Mouse (Mus musculus): ENCODE results near the gene Ptrh1. TPM values are rescaled to one million over a fixed set of nuclear protein-coding genes. Genes with fewer than 3 reads are reported as not detected.

Gene Ptrh1
- total and polyA plus RNA-seq, 3 experiments: 1.4 to 9.2 (median 4.6) TPM

DNA sequence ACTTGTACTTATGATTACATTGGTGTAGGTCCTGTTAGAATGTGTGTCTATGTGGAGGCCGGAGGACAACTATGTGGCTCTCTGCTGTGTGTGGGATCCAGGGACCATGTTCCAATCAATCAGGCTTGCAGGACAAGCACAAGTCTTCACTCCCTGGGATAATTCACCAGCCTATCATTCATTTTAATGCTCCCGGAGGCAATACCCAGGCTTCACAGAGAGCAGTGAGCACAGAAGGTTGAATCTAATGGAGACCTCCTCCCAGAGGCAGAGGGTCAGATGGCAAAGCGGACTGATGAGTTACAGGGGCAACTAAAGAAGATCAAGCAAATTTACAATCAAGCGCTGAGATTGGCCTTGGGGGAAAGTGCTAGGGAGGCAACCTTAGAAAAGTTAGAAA, 46.0 kb upstream of the Ptrh1 start (continued):
- TF ChIP-seq UBTF (IDR thresholded peaks at IDR 0.05; ENCODE audit: low read depth, low read length): no peak

DNA sequence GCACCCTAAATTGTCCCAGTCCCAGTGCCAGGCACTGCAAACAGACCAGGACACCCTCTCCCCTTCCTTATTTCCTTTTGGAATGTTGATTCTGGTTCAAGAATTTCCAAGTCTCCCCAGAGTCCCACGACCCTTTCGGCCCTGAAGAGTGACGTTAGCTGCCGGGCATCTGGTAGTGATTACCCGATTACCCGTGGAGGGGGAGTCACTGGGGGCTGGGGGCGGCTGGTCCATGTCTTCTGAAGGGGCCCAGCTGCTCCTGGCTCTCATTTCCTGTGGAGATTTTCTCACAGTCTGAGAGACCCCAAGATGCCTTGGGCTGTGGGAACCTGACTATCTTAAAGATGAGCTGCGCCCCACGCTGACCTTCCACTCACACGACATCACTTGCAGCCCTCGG, 44.7 kb upstream of the Ptrh1 start:
- Histone ChIP-seq H3K36me3 (replicated peaks in 1 of 2; ENCODE audit: control insufficient read depth in 1 of 2, insufficient read depth in 1 of 2, low read length in 1 of 2) (peaks cover 23 to 87% of the 10 kb centered on the region in 2 experiments), H3K4me2 (ENCODE audit: insufficient read depth, low read depth, poor library complexity, severe bottlenecking) (no peak overlapping the region), H3K4me1 (ENCODE audit: control insufficient read depth in 1 of 2, insufficient read depth in 2 of 2) (peaks cover 2 to 64% of the 10 kb centered on the region in 2 experiments; a peak in 3 of 4 replicates), H3K9me3 (replicated peaks; ENCODE audit: low read length) (no peaks in the 10 kb centered on the region), H3K79me2 (replicated peaks; ENCODE audit: control insufficient read depth, extremely low read depth, insufficient read depth, poor library complexity, severe bottlenecking) (no peaks in the 10 kb centered on the region), H3K27me3 (replicated peaks) (no peaks in the 10 kb centered on the region), H3K9ac (ENCODE audit: insufficient read depth, low read depth) (no peak overlapping the region), H3K4me3 (replicated peaks in 1 of 3; ENCODE audit: low read depth in 2 of 3, low read length in 2 of 3, poor library complexity in 1 of 3) (no peak overlapping the region), H3K27ac (ENCODE audit: insufficient read depth, low read depth) (no peak overlapping the region)
- in situ Hi-C loops (cut with MboI; ENCODE audit: low pct_ligation_motif_present, low pct_unique_long_range_greater_than_20kb, low sequenced_read_pairs) (no loop called here), dilution Hi-C loops (cut with MboI; ENCODE audit: extremely low pct_ligation_motif_present, extremely low pct_unique_long_range_greater_than_20kb, low sequenced_read_pairs) (no loop called here)
- no peak for DNase-seq (ENCODE audit: extremely low read depth)
- TF ChIP-seq CTCF (conservative IDR thresholded peaks at IDR 0.05 in 1 of 2, IDR thresholded peaks at IDR 0.05 in 1 of 2; ENCODE audit: low read depth in 2 of 2, low read length in 2 of 2) (no peak), KAT2A (IDR thresholded peaks at IDR 0.05; ENCODE audit: insufficient replicate concordance, low read length) (no peak), EP300 (IDR thresholded peaks at IDR 0.05; ENCODE audit: low read length) (no peak), NRF1 (IDR thresholded peaks at IDR 0.05; ENCODE audit: low read depth, low read length) (no peak), MYC (IDR thresholded peaks at IDR 0.05; ENCODE audit: low read depth, low read length) (no peak), MEF2A (IDR thresholded peaks at IDR 0.05; ENCODE audit: borderline replicate concordance, low read depth, low read length) (no peak), TCF12 (IDR thresholded peaks at IDR 0.05; ENCODE audit: low read depth, low read length) (no peak), GABPA (IDR thresholded peaks at IDR 0.05; ENCODE audit: insufficient replicate concordance, low read depth, low read length) (no peak), PAX5 (IDR thresholded peaks at IDR 0.05; ENCODE audit: low read length) (no peak), MAFK (IDR thresholded peaks at IDR 0.05; ENCODE audit: insufficient replicate concordance, low read length) (no peak), MXI1 (IDR thresholded peaks at IDR 0.05; ENCODE audit: low read depth, low read length) (no peak), BHLHE40 (IDR thresholded peaks at IDR 0.05; ENCODE audit: low read depth, low read length) (no peak), POLR2AphosphoS2 (IDR thresholded peaks at IDR 0.05; ENCODE audit: low read depth, low read length) (no peak), ZNF384 (IDR thresholded peaks at IDR 0.05; ENCODE audit: low read depth, low read length) (no peak), ELF1 (IDR thresholded peaks at IDR 0.05; ENCODE audit: low read depth, low read length) (no peak)

DNA sequence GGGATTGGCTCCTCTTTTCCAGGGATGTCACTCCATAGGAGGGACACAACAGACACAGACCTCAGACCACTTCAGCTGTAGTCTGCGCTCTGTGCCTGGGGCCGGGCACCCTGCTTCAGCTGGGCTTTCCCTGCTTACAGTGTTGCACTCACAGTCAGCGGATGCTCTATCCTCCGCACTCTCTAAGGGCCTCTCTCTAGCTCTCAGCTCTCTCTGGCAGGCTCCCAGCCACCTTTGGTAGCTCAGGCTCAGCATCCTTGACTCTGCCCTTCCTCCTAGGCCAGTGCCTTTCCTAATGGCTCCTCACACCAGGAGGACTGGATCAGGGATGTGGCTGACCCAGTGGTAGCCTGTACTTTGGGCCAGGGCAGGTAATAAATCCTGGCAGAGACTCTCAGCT, 43.7 kb upstream of the Ptrh1 start:
- Histone ChIP-seq H3K9me3 (replicated peaks; ENCODE audit: low read length) (no peaks in the 10 kb centered on the region), H3K4me2 (ENCODE audit: insufficient read depth, low read depth, poor library complexity, severe bottlenecking) (no peak overlapping the region), H3K79me2 (replicated peaks; ENCODE audit: control insufficient read depth, extremely low read depth, insufficient read depth, poor library complexity, severe bottlenecking) (no peaks in the 10 kb centered on the region), H3K4me3 (replicated peaks in 1 of 3; ENCODE audit: low read depth in 2 of 3, low read length in 2 of 3, poor library complexity in 1 of 3) (no peak overlapping the region), H3K4me1 (ENCODE audit: control insufficient read depth in 1 of 2, insufficient read depth in 2 of 2) (peaks cover 7 to 66% of the 10 kb centered on the region in 2 experiments; a peak in 3 of 4 replicates), H3K27ac (ENCODE audit: insufficient read depth, low read depth) (no peak overlapping the region), H3K36me3 (replicated peaks in 1 of 2; ENCODE audit: control insufficient read depth in 1 of 2, insufficient read depth in 1 of 2, low read length in 1 of 2) (peaks cover 19 to 88% of the 10 kb centered on the region in 2 experiments), H3K27me3 (replicated peaks) (no peaks in the 10 kb centered on the region), H3K9ac (ENCODE audit: insufficient read depth, low read depth) (no peak overlapping the region)
- no peak for DNase-seq (ENCODE audit: extremely low read depth)
- in situ Hi-C loops (cut with MboI; ENCODE audit: low pct_ligation_motif_present, low pct_unique_long_range_greater_than_20kb, low sequenced_read_pairs): no loop called here
- dilution Hi-C loops (cut with MboI; ENCODE audit: extremely low pct_ligation_motif_present, extremely low pct_unique_long_range_greater_than_20kb, low sequenced_read_pairs): no loop called here
- TF ChIP-seq SMC3 (IDR thresholded peaks at IDR 0.05; ENCODE audit: low read depth, low read length): no peak
- TF ChIP-seq GABPA (IDR thresholded peaks at IDR 0.05; ENCODE audit: insufficient replicate concordance, low read depth, low read length): no peak
- TF ChIP-seq POLR2A (IDR thresholded peaks at IDR 0.05; ENCODE audit: low read depth, low read length): no peak
- TF ChIP-seq ZNF384 (IDR thresholded peaks at IDR 0.05; ENCODE audit: low read depth, low read length): no peak
- TF ChIP-seq MXI1 (IDR thresholded peaks at IDR 0.05; ENCODE audit: low read depth, low read length): no peak
- no peak for TF ChIP-seq TBP (conservative IDR thresholded peaks at IDR 0.05; ENCODE audit: low read depth, low read length)
- TF ChIP-seq MEF2A (IDR thresholded peaks at IDR 0.05; ENCODE audit: borderline replicate concordance, low read depth, low read length): no peak
- TF ChIP-seq MAX (IDR thresholded peaks at IDR 0.05; ENCODE audit: low read length): no peak
- TF ChIP-seq MAFK (IDR thresholded peaks at IDR 0.05; ENCODE audit: insufficient replicate concordance, low read length): no peak
- no peak for TF ChIP-seq CHD1 (IDR thresholded peaks at IDR 0.05; ENCODE audit: low read depth, low read length)
- no peak for TF ChIP-seq USF2 (conservative IDR thresholded peaks at IDR 0.05; ENCODE audit: low read depth, low read length)
- no peak for TF ChIP-seq ZKSCAN1 (IDR thresholded peaks at IDR 0.05; ENCODE audit: borderline replicate concordance, low read depth, low read length)
- TF ChIP-seq ELF1 (IDR thresholded peaks at IDR 0.05; ENCODE audit: low read depth, low read length): no peak
- TF ChIP-seq UBTF (IDR thresholded peaks at IDR 0.05; ENCODE audit: low read depth, low read length): no peak
- TF ChIP-seq MYC (IDR thresholded peaks at IDR 0.05; ENCODE audit: low read depth, low read length): no peak
- TF ChIP-seq EP300 (IDR thresholded peaks at IDR 0.05; ENCODE audit: low read length): no peak
- TF ChIP-seq JUN (IDR thresholded peaks at IDR 0.05; ENCODE audit: insufficient read depth, low read depth, low read length): no peak
- no peak for TF ChIP-seq BHLHE40 (IDR thresholded peaks at IDR 0.05; ENCODE audit: low read depth, low read length)
- no peak for TF ChIP-seq HCFC1 (IDR thresholded peaks at IDR 0.05; ENCODE audit: low read depth, low read length)

Data from CH12.LX (cell line).